Mouse (Mus musculus): ENCODE measurements around the gene Krt6a. TPM values are rescaled to one million over a fixed set of nuclear protein-coding genes. Genes with fewer than 3 reads are reported as not detected.
"Not testable (repeated sequence)": the region's sequence is repeated elsewhere in the genome, so short reads cannot be mapped to it uniquely, and the experiment has no call there.

Gene Krt6a
- polyA plus RNA-seq, 1 experiment from 2014 or later = 312 TPM

- H3K4me1 ChIP-seq = no peaks in the 10 kb centered on the region
- H3K27ac ChIP-seq = no peak overlapping the region
- no peaks in the 10 kb centered on the region for H3K27me3 ChIP-seq
- no peak for ATAC-seq (ENCODE audit: insufficient number of reproducible peaks, low FRiP score, low TSS enrichment, low read depth)
- no peak overlapping the region for H3K4me3 ChIP-seq
- no peaks in the 10 kb centered on the region for H3K9me3 ChIP-seq
- WGBS = 55% methylated on average over 8 of the region's 8 CpGs
- H3K4me2 ChIP-seq = no peak overlapping the region
- no peak overlapping the region for H3K9ac ChIP-seq
- no peaks in the 10 kb centered on the region for H3K36me3 ChIP-seq
Measured at GRCm38 (mm10) chr15:101699866-101700265, 5.8 kb upstream of the Krt6a start.

DNA sequence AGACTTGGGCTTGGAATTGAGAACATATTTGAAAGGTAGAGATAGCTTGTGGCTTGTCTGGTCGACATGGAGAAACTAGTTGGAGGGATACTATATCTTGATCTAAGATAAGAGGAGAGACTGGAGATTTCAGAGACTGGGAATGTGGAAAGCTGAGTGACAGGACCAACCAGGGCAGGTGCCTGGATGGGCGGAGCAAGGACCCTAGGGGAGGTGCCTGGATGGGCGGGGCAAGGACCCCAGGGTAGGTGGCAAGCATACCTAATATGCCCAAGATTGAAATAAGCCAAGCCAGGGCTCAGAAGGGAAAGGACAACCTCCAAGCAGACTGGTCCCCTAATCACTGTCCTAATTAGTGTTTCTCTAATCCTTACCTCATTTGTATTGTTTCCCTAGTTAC, 5.1 kb upstream of the Krt6a start:
- Histone ChIP-seq H3K9ac (no peak overlapping the region), H3K36me3 (no peaks in the 10 kb centered on the region), H3K4me3 (no peak overlapping the region), H3K27ac (no peak overlapping the region), H3K4me2 (no peak overlapping the region), H3K9me3 (no peaks in the 10 kb centered on the region), H3K27me3 (no peaks in the 10 kb centered on the region), H3K4me1 (no peaks in the 10 kb centered on the region)
- ATAC-seq (ENCODE audit: insufficient number of reproducible peaks, low FRiP score, low TSS enrichment, low read depth) = no peak
- WGBS = 49% methylated on average over 3 of the region's 3 CpGs

DNA sequence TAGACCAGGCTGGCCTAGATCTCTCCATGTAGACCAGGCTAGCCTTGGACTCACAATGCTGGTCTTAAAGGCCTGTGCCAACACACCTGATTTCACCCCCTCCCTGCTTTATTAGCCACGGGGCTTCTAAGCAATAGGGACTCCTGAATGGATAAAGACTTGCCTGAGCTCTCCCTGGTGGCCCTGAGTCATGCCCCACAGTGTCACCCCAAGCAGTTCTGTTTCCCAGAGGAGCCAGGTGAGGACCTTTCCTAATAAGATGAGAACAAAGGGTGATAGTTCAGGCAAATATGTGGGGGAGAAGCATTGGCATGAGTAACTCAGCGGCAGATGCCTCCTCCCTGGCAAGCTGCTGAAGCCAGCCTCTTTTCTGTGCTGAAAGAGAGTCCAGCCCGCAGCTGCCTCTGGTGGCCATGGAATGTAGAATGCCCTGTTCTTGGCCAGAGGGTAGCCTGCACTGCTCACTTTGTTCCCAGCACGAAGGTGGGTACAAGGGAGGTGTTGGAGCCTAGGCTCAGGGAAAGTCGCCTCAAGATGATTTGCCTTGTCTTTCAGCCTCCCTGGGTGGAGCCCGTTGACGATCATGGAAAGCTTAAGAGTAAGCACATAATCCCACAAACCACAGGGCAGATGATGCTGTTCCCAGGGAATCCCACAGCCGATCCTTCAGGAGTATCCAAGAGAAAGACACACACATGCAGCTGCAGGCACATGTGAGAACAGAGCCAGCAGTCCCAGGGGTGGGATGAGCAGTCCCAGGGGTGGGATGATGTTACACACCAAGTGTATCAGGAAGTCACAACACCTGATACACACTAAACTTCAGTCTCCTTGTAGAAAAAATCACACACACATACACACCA, 3.5 kb upstream of the Krt6a start:
- Histone ChIP-seq H3K4me1 (no peaks in the 10 kb centered on the region), H3K4me3 (no peak overlapping the region), H3K36me3 (no peaks in the 10 kb centered on the region), H3K4me2 (no peak overlapping the region), H3K9me3 (no peaks in the 10 kb centered on the region), H3K27me3 (no peaks in the 10 kb centered on the region), H3K9ac (no peak overlapping the region), H3K27ac (no peak overlapping the region)
- 69% methylated on average over 8 of the region's 8 CpGs for WGBS
- no peak for ATAC-seq (ENCODE audit: insufficient number of reproducible peaks, low FRiP score, low TSS enrichment, low read depth)

- H3K36me3 ChIP-seq; H3K9ac ChIP-seq; H3K4me1 ChIP-seq; H3K4me3 ChIP-seq; H3K4me2 ChIP-seq; H3K9me3 ChIP-seq; H3K27me3 ChIP-seq; H3K27ac ChIP-seq; ATAC-seq (ENCODE audit: insufficient number of reproducible peaks, low FRiP score, low TSS enrichment, low read depth): not testable (repeated sequence)
- 87% methylated on average over 5 of the region's 5 CpGs for WGBS
Measured at GRCm38 (mm10) chr15:101690460-101690859, 3.6 kb downstream of the Krt6a start.

- H3K27ac ChIP-seq = no peak overlapping the region
- 59% methylated on average over 2 of the region's 2 CpGs for WGBS
- no peak for ATAC-seq (ENCODE audit: insufficient number of reproducible peaks, low FRiP score, low TSS enrichment, low read depth)
- no peak overlapping the region for H3K4me3 ChIP-seq
- H3K9ac ChIP-seq = no peak overlapping the region
- H3K36me3 ChIP-seq = no peaks in the 10 kb centered on the region
- no peaks in the 10 kb centered on the region for H3K27me3 ChIP-seq
- no peak overlapping the region for H3K4me2 ChIP-seq
- H3K9me3 ChIP-seq = no peaks in the 10 kb centered on the region
- H3K4me1 ChIP-seq = no peaks in the 10 kb centered on the region
Measured at GRCm38 (mm10) chr15:101688161-101688560, 5.9 kb downstream of the Krt6a start.

GRCm38 (mm10) chr15:101680187-101680586, 13.9 kb downstream of the Krt6a start, which contains the start of gene Krt6b:
Gene Krt6b, minus strand, starts transcription at chr15:101680287.
- no peak for ATAC-seq (ENCODE audit: insufficient number of reproducible peaks, low FRiP score, low TSS enrichment, low read depth)
- Histone ChIP-seq H3K4me1 (no peaks in the 10 kb centered on the region), H3K27me3 (no peaks in the 10 kb centered on the region), H3K4me2 (no peak within 1 kb of the TSS), H3K9ac (no peak within 1 kb of the TSS), H3K4me3 (no peak within 1 kb of the TSS), H3K9me3 (no peaks in the 10 kb centered on the region), H3K36me3 (no peaks in the 10 kb centered on the region), H3K27ac (no peak within 1 kb of the TSS)
- 83% methylated on average over 2 of the region's 2 CpGs for WGBS

- H3K36me3 ChIP-seq = no peaks in the 10 kb centered on the region
- no peaks in the 10 kb centered on the region for H3K27me3 ChIP-seq
- no peak overlapping the region for H3K9ac ChIP-seq
- ATAC-seq (ENCODE audit: insufficient number of reproducible peaks, low FRiP score, low TSS enrichment, low read depth) = no peak
- H3K4me3 ChIP-seq = no peak overlapping the region
- no peak overlapping the region for H3K27ac ChIP-seq
- no peak overlapping the region for H3K4me2 ChIP-seq
- H3K4me1 ChIP-seq = no peaks in the 10 kb centered on the region
- no peaks in the 10 kb centered on the region for H3K9me3 ChIP-seq
- 81% methylated on average over 1 of the region's 1 CpGs for WGBS
Measured at GRCm38 (mm10) chr15:101675978-101676377, 18.1 kb downstream of the Krt6a start.

GRCm38 (mm10) chr15:101652736-101653265, 41.3 kb downstream of the Krt6a start:
- no peaks in the 10 kb centered on the region for H3K27me3 ChIP-seq
- no peak for ATAC-seq (ENCODE audit: insufficient number of reproducible peaks, low FRiP score, low TSS enrichment, low read depth)
- no peaks in the 10 kb centered on the region for H3K36me3 ChIP-seq
- no peak overlapping the region for H3K27ac ChIP-seq
- WGBS = 94% methylated on average over 5 of the region's 5 CpGs
- no peaks in the 10 kb centered on the region for H3K4me1 ChIP-seq
- no peak overlapping the region for H3K9ac ChIP-seq
- H3K4me2 ChIP-seq = no peak overlapping the region
- H3K4me3 ChIP-seq = no peak overlapping the region
- H3K9me3 ChIP-seq = no peaks in the 10 kb centered on the region

DNA sequence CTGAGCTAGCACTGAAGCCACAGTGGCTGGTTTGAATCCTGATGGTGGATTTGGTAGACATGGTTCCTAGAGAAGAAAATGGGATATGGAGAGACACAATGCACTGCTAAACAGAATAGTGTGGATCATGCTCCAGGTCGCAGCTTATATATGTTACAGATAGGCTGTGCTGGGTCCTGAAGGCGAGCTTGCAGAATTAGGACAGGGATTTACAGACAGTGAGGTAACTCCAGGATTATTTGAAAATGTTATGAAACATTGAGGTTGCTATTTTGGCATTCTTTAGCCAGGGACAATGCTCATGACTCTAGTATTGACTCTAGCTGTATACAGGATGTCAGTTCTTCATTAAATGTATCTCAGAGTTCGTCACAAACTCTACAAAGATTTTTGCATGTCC, 46.8 kb downstream of the Krt6a start, which contains the start of gene Gm5478:
Gene Gm5478, minus strand, starts transcription at position 101 of the 400 bp plus-strand sequence.
- H3K9ac ChIP-seq = no peak within 1 kb of the TSS
- no peak within 1 kb of the TSS for H3K4me2 ChIP-seq
- no peaks in the 10 kb centered on the region for H3K9me3 ChIP-seq
- 73% methylated on average over 3 of the region's 3 CpGs for whole genome bisulfite sequencing
- no peak within 1 kb of the TSS for H3K4me3 ChIP-seq
- H3K4me1 ChIP-seq = no peaks in the 10 kb centered on the region
- H3K36me3 ChIP-seq = no peaks in the 10 kb centered on the region
- no peak for ATAC-seq (ENCODE audit: insufficient number of reproducible peaks, low FRiP score, low TSS enrichment, low read depth)
- no peak within 1 kb of the TSS for H3K27ac ChIP-seq
- H3K27me3 ChIP-seq = no peaks in the 10 kb centered on the region

Small RNA genes lying within 50 kb of the gene (microRNA-seq; reads per million reads assigned to microRNA genes)
- gene Gm44323 (not detected), gene Gm44342 (not detected), gene Gm44383 (not detected), gene Gm44479 (not detected)

Other genes starting within 250 kb of the Krt6a start
- gene Krt88, start 246.6 kb downstream of the Krt6a start, polyA plus RNA-seq (2015; fragmentation: Nextera tagmentation; extraction: Ambion mirVana) = not detected in 2 replicates
- gene Krt81, start 230.6 kb downstream of the Krt6a start, polyA plus RNA-seq (2015; fragmentation: Nextera tagmentation; extraction: Ambion mirVana) = 0.35 and 1.3 TPM in 2 replicates
- gene Krt86, start 220.8 kb downstream of the Krt6a start, polyA plus RNA-seq (2015; fragmentation: Nextera tagmentation; extraction: Ambion mirVana) = 0.27 and 0.28 TPM in 2 replicates
- gene Krt83, start 202.8 kb downstream of the Krt6a start, polyA plus RNA-seq (2015; fragmentation: Nextera tagmentation; extraction: Ambion mirVana) = 0.58 and 1.7 TPM in 2 replicates
- gene Gm49425, start 177.0 kb downstream of the Krt6a start, polyA plus RNA-seq (2015; fragmentation: Nextera tagmentation; extraction: Ambion mirVana) = 4.4 and 6.7 TPM in 2 replicates
- gene Krt84, start 161.5 kb downstream of the Krt6a start, polyA plus RNA-seq (2015; fragmentation: Nextera tagmentation; extraction: Ambion mirVana) = 54.7 and 75.1 TPM in 2 replicates
- not detected in 2 replicates for gene Krt82, start 143.6 kb downstream of the Krt6a start, polyA plus RNA-seq (2015; fragmentation: Nextera tagmentation; extraction: Ambion mirVana)
- gene Krt90, start 131.4 kb downstream of the Krt6a start, polyA plus RNA-seq (2015; fragmentation: Nextera tagmentation; extraction: Ambion mirVana) = 1.2 TPM in 2 replicates
- 2.0 and 2.8 TPM in 2 replicates for gene Krt75, start 120.4 kb downstream of the Krt6a start, polyA plus RNA-seq (2015; fragmentation: Nextera tagmentation; extraction: Ambion mirVana)
- not detected in 2 replicates for gene Gm5414, start 66.1 kb downstream of the Krt6a start, polyA plus RNA-seq (2015; fragmentation: Nextera tagmentation; extraction: Ambion mirVana)
- not detected in 2 replicates for gene Gm5478, start 46.9 kb downstream of the Krt6a start, polyA plus RNA-seq (2015; fragmentation: Nextera tagmentation; extraction: Ambion mirVana)
- gene Krt6b, start 14.0 kb downstream of the Krt6a start, polyA plus RNA-seq (2015; fragmentation: Nextera tagmentation; extraction: Ambion mirVana) = 5.0 and 8.8 TPM in 2 replicates
- gene Krt5, start 18.6 kb upstream of the Krt6a start, polyA plus RNA-seq (2015; fragmentation: Nextera tagmentation; extraction: Ambion mirVana) = 841 and 914 TPM in 2 replicates
- not detected in 2 replicates for gene Krt71, start 48.8 kb upstream of the Krt6a start, polyA plus RNA-seq (2015; fragmentation: Nextera tagmentation; extraction: Ambion mirVana)
- 0.27 and 0.63 TPM in 2 replicates for gene Krt72, start 92.2 kb upstream of the Krt6a start, polyA plus RNA-seq (2015; fragmentation: Nextera tagmentation; extraction: Ambion mirVana)
- gene Krt73, start 108.0 kb upstream of the Krt6a start, polyA plus RNA-seq (2015; fragmentation: Nextera tagmentation; extraction: Ambion mirVana) = 0.09 TPM in 1 of 2 replicates, not detected in the other
- 0.87 and 1.2 TPM in 2 replicates for gene Krt2, start 123.9 kb upstream of the Krt6a start, polyA plus RNA-seq (2015; fragmentation: Nextera tagmentation; extraction: Ambion mirVana)
- 1,050 and 1,170 TPM in 2 replicates for gene Krt1, start 156.5 kb upstream of the Krt6a start, polyA plus RNA-seq (2015; fragmentation: Nextera tagmentation; extraction: Ambion mirVana)
- 151 and 157 TPM in 2 replicates for gene Krt77, start 175.4 kb upstream of the Krt6a start, polyA plus RNA-seq (2015; fragmentation: Nextera tagmentation; extraction: Ambion mirVana)
- 0.14 TPM in 1 of 2 replicates, not detected in the other for gene Krt76, start 198.6 kb upstream of the Krt6a start, polyA plus RNA-seq (2015; fragmentation: Nextera tagmentation; extraction: Ambion mirVana)
- gene Krt4, start 230.4 kb upstream of the Krt6a start, polyA plus RNA-seq (2015; fragmentation: Nextera tagmentation; extraction: Ambion mirVana) = 557 and 616 TPM in 2 replicates
- gene Krt79, start 246.0 kb upstream of the Krt6a start, polyA plus RNA-seq (2015; fragmentation: Nextera tagmentation; extraction: Ambion mirVana) = 1.2 and 1.3 TPM in 2 replicates

All from limb, embryonic 15.5 days (tissue).